Mouse (Mus musculus): Measurements from ENCODE around the gene Tmem126a. TPM values are rescaled to one million over a fixed set of nuclear protein-coding genes. Genes with fewer than 3 reads are reported as not detected.

The Tmem126a gene
- polyA plus RNA-seq (2016; fragmentation: Nextera tagmentation; extraction: Ambion mirVana), result 113 and 119 TPM in 2 replicates

GRCm38 (mm10) chr7:90456845-90457468 is at the start of gene Tmem126a:
Gene Tmem126a (minus strand): TSS chr7:90457229.
- ATAC-seq (ENCODE audit: low FRiP score), result peak; percentile 98
- WGBS, result under 1% methylated on average over 41 of the region's 41 CpGs

DNA sequence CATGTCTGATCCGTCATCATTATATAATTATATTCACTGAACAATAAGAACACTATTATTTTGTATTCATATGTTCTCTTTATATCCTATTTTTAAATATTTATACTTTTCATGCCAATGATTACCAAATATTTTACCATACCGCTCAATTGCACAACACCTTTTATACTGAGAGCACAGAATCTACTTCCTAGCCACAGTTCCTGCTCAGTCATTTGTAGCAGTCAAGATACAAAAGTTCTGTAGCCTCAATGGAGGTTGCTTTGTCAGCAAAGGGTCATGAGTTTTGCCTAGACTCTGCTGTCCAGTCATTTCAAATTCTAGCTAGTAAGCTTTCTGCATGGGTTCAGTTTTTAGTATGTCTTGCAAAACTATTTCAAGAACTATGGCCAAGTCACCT is 25.6 kb upstream of the Tmem126a start:
- Histone ChIP-seq H3K4me1 (no peaks in the 10 kb centered on the region), H3K4me3 (replicated peaks) (no peak overlapping the region), H3K9me3 (no peaks in the 10 kb centered on the region), H3K9ac (no peak overlapping the region), H3K36me3 (replicated peaks) (no peaks in the 10 kb centered on the region), H3K27me3 (no peaks in the 10 kb centered on the region), H3K4me2 (no peak overlapping the region), H3K27ac (no peak overlapping the region)
- WGBS, result 86% methylated on average over 2 of the region's 2 CpGs
- no peak for ATAC-seq (ENCODE audit: low FRiP score)

More at GRCm38 (mm10) chr7:90456845-90457468, at the start of gene Tmem126a:
- Histone ChIP-seq H3K9me3 (no peaks in the 10 kb centered on the region), H3K27ac (peak within 1 kb of the TSS; percentile 91), H3K4me2 (peak within 1 kb of the TSS; percentile 59), H3K4me3 (replicated peaks) (peak within 1 kb of the TSS; percentile 75), H3K4me1 (peaks cover 12% of the 10 kb centered on the region), H3K9ac (peak within 1 kb of the TSS; percentile 70), H3K27me3 (peaks cover 8% of the 10 kb centered on the region; the same call in 1 of the 2 replicates), H3K36me3 (replicated peaks) (peaks cover 21% of the 10 kb centered on the region)

DNA sequence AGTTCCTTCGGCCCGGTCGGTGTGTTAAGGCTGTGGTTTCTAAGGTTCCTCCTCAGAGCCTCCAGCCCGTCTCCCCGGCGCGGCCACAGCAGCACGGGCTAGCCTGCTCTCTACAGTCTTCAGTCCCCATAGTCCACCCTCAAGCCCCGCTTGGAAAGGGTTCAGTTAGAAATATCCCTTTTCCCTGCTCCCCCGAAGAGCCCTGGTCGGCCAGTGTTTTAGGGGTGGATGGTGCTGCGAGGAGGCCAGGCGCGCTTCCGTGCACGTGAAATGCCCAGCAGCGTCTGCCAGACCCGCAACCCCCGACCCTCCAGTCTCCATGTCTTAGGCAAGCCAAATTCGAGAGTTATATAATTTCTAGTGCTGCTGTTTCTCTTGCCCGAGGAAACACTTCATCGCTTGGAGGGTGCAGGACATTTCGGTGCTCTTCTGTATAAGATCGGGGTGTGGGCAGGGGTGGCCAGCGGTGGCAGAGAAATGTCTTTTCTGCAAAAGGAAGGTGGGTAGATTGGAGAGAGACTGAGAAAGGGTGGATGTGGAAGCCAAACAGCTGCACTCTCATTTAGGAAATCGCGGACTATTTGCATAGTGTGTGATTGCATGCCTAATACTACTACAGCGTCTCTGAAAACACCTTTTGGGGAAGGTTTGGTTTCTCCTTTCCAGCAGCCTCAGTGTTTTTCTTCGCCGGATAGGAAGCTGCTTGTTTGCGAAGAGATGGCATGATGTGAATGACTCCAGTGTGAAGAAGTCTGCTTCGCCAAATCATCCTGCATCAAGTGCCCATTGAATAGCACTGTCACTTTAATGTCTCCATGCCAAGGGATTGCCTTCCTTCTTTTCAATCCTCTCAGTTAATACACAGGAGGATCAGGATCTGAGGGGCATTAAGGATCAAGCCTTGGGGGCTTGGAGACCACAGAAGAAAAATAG is 19.6 kb upstream of the Tmem126a start, which contains the start of gene Dlg2:
Gene Dlg2 (plus strand): TSS at position 360 of the 933 bp plus-strand sequence.
- Histone ChIP-seq H3K27me3 (peaks cover 2% of the 10 kb centered on the region; the same call in 1 of the 2 replicates), H3K9me3 (no peaks in the 10 kb centered on the region), H3K36me3 (replicated peaks) (no peaks in the 10 kb centered on the region), H3K4me1 (peaks cover 14% of the 10 kb centered on the region), H3K4me3 (replicated peaks) (peak within 1 kb of the TSS; percentile 53), H3K27ac (peak within 1 kb of the TSS; percentile 31), H3K4me2 (peak within 1 kb of the TSS; percentile 82), H3K9ac (peak within 1 kb of the TSS; percentile 62)
- under 1% methylated on average over 32 of the region's 32 CpGs for WGBS
- ATAC-seq (ENCODE audit: low FRiP score), result no peak; the same call in 1 of the 2 replicates

- Histone ChIP-seq H3K9me3 (no peaks in the 10 kb centered on the region), H3K36me3 (replicated peaks) (no peaks in the 10 kb centered on the region), H3K4me1 (peaks cover 14% of the 10 kb centered on the region), H3K27ac (peak within 1 kb of the TSS; percentile 31), H3K4me2 (peak within 1 kb of the TSS; percentile 82), H3K9ac (peak within 1 kb of the TSS; percentile 62), H3K27me3 (peaks cover 2% of the 10 kb centered on the region; the same call in 1 of the 2 replicates), H3K4me3 (replicated peaks) (peak within 1 kb of the TSS; percentile 53)
- peak; percentile 100 for ATAC-seq (ENCODE audit: low FRiP score)
- under 1% methylated on average over 36 of the region's 36 CpGs for WGBS
These were observed 18.8 kb upstream of the Tmem126a start, which contains the start of gene Tmem126b for GRCm38 (mm10) chr7:90475793-90476312. Gene Tmem126b (minus strand): TSS chr7:90476001.

DNA sequence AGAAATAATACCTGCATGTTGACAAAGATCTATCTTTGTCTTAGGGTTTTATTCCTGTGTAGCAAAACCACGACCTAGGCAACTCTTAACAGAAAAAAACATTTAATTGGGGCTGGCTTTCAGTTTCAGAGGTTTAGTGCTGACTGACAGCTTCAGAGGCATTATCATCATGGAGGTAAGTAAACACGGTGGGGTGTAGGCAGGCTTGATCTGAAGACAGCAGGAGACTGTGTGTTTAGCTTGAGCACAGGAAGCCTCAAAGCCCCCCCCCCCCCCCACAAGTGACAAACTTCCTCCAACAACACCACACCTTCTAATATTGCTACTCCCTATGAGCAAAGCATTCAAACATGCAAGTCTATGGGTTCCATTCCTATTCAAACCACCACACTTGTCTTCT is 16.5 kb upstream of the Tmem126a start:
- Histone ChIP-seq H3K27me3 (peaks cover 2% of the 10 kb centered on the region; the same call in 1 of the 2 replicates), H3K4me1 (peaks cover 14% of the 10 kb centered on the region), H3K36me3 (replicated peaks) (0 out of 2 replicates have a peak, but pooled peaks cover 10% of the 10 kb centered on the region), H3K4me3 (replicated peaks) (no peak overlapping the region), H3K27ac (no peak overlapping the region), H3K4me2 (no peak overlapping the region), H3K9me3 (no peaks in the 10 kb centered on the region), H3K9ac (no peak overlapping the region)
- no peak for ATAC-seq (ENCODE audit: low FRiP score)
- 74% methylated on average over 2 of the region's 2 CpGs for WGBS

DNA sequence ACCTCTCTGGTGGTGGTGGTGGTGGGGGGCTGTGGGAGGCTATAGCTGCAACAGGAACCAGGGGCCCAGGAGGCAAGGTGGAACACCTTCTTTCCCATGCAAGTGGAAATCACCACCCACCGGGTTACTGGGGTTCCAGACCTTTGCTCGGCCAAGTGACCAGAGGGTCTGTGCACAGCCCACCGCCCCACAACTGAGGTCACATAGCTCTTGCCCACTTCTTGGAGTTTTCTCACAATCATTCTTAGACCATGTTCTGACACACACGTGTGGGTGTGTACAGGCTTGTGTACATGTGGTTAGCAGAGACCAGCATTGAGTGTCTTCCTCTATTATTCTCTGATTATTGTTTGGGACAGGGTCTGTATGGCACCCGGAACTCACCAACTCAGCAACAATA is 4.4 kb upstream of the Tmem126a start:
- no peak overlapping the region for H3K4me2 ChIP-seq
- peaks cover 4% of the 10 kb centered on the region; the same call in 1 of the 2 replicates for H3K4me1 ChIP-seq
- WGBS, result 94% methylated on average over 5 of the region's 5 CpGs
- H3K36me3 ChIP-seq (replicated peaks), result no peaks in the 10 kb centered on the region
- no peak overlapping the region for H3K9ac ChIP-seq
- H3K27ac ChIP-seq, result no peak overlapping the region
- no peaks in the 10 kb centered on the region for H3K9me3 ChIP-seq
- peaks cover 8% of the 10 kb centered on the region; the same call in 1 of the 2 replicates for H3K27me3 ChIP-seq
- no peak overlapping the region for H3K4me3 ChIP-seq (replicated peaks)
- no peak for ATAC-seq (ENCODE audit: low FRiP score)

DNA sequence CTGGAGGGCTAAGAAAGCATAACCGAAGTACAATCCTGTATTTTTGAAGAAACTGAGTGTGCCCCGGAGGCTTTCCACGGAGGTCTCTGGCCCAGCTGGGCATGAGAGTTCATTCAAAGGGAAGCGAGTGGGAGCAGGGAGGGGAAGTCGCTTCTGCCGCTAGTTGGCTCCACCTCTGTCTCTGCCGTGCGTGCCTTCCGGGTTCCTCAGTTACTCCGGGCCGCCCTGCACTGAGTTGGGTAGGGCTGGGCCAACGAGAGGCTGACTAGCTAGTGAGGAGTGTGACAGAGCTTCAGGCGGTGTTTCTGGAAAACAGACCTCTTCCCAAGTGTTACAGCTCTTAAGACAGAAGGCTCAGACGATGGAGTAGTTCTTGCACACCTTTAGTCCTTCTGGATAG is 3.9 kb upstream of the Tmem126a start:
- H3K36me3 ChIP-seq (replicated peaks), result no peaks in the 10 kb centered on the region
- ATAC-seq (ENCODE audit: low FRiP score), result no peak
- H3K27me3 ChIP-seq, result peaks cover 8% of the 10 kb centered on the region; the same call in 1 of the 2 replicates
- H3K27ac ChIP-seq, result no peak overlapping the region
- H3K9ac ChIP-seq, result no peak overlapping the region
- peak overlapping the region; percentile 22; the same call in 1 of the 2 replicates for H3K4me2 ChIP-seq
- no peak overlapping the region for H3K4me3 ChIP-seq (replicated peaks)
- peaks cover 9% of the 10 kb centered on the region for H3K4me1 ChIP-seq
- no peaks in the 10 kb centered on the region for H3K9me3 ChIP-seq
- 19% methylated on average over 14 of the region's 14 CpGs for WGBS

DNA sequence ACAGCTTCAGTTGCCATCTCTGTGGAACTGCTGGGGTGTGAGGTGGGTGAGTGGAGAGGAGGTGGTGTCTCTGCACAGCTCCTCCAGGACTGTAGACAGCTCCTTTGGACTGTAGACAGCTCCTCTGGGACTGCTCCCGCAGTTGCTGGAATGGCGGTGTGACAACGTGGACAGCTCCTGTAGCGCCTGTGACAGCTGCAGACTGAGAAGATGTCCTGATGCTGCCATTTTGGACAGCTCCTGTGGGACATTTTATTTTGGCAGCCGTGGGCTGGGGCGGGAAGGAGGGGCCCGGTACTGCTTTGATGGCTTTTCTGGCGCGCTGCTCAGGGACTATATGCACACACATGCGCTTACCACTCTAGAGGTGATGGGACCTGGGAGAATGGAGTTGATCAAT is 3.3 kb upstream of the Tmem126a start:
- Histone ChIP-seq H3K27me3 (peaks cover 8% of the 10 kb centered on the region; the same call in 1 of the 2 replicates), H3K27ac (no peak overlapping the region), H3K9ac (no peak overlapping the region), H3K4me1 (peaks cover 12% of the 10 kb centered on the region), H3K36me3 (replicated peaks) (no peaks in the 10 kb centered on the region), H3K9me3 (no peaks in the 10 kb centered on the region), H3K4me2 (no peak overlapping the region), H3K4me3 (replicated peaks) (no peak overlapping the region)
- 69% methylated on average over 10 of the region's 10 CpGs for WGBS
- ATAC-seq (ENCODE audit: low FRiP score), result no peak

GRCm38 (mm10) chr7:90457517-90457916 is 488 bp upstream of the Tmem126a start:
- H3K4me3 ChIP-seq (replicated peaks), result peak overlapping the region; percentile 75
- WGBS, result 20% methylated on average over 10 of the region's 10 CpGs

DNA sequence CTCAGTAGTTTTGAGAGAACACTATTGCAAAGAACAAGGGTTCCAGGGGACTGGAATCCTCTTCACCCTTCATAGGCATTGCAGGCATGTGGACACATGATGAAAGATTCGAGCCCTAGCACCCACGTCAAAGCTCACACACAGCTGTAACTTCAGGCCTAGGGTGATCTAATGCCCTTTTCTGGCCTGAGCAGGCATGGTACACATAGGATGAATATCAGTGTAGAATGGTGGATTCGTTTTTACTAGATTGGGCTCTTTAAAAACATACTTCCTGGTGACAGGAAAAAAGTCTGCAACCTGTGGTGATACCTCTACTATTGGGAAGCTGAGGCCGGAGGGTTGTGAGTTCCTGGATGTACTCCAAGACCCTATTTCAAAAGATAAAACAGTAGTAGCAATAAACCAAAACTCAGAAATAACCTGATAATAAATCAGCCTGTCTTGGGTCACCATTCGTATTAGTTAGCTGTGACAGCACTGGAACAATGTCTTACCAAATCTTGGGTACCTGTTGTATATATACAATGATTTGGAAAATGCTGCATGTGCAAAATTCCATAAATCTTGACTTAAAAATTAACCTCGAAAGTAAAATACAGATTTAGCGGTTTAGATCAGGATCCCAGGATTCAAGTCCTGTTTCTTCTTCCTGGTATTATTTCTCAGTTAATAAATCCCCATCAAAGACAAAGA is 732 bp downstream of the Tmem126a start:
- peak overlapping the region; percentile 75 for H3K4me3 ChIP-seq (replicated peaks)
- peak overlapping the region; percentile 59 for H3K4me2 ChIP-seq
- no peaks in the 10 kb centered on the region for H3K9me3 ChIP-seq
- ATAC-seq (ENCODE audit: low FRiP score), result no peak
- peaks cover 12% of the 10 kb centered on the region for H3K4me1 ChIP-seq
- peak overlapping the region; percentile 91 for H3K27ac ChIP-seq
- peak overlapping the region; percentile 70 for H3K9ac ChIP-seq
- whole genome bisulfite sequencing, result 35% methylated on average over 7 of the region's 7 CpGs
- peaks cover 8% of the 10 kb centered on the region; the same call in 1 of the 2 replicates for H3K27me3 ChIP-seq
- peaks cover 26% of the 10 kb centered on the region for H3K36me3 ChIP-seq (replicated peaks)

More at GRCm38 (mm10) chr7:90457517-90457916, 488 bp upstream of the Tmem126a start:
- Histone ChIP-seq H3K36me3 (replicated peaks) (peaks cover 17% of the 10 kb centered on the region), H3K9ac (peak overlapping the region; percentile 70), H3K4me2 (peak overlapping the region; percentile 59), H3K4me1 (peaks cover 12% of the 10 kb centered on the region), H3K27me3 (peaks cover 8% of the 10 kb centered on the region; the same call in 1 of the 2 replicates), H3K27ac (peak overlapping the region; percentile 91), H3K9me3 (no peaks in the 10 kb centered on the region)
- peak; percentile 65 for ATAC-seq (ENCODE audit: low FRiP score)

DNA sequence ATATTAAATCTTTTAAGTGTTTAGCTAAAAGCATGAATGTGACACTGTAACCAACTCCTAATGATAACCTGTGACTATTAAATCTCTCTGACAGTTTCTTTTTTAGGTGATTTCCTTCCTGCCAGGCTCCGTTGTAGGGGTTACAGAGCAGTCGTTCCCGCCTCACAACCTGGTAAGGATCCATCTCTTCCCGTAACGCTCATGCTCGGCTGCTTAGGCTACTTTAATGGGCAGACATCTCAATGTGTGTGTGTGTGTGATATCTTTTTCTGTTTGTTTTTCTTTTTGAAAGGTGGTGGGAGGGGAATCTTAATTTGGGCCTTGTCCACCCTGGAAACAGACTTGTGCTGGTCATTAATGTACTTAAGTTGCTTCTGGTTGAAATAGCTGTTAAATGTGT is 12.8 kb downstream of the Tmem126a start:
- H3K4me3 ChIP-seq (replicated peaks), result peak overlapping the region; percentile 91
- no peak overlapping the region for H3K27ac ChIP-seq
- H3K4me1 ChIP-seq, result peaks cover 5% of the 10 kb centered on the region; the same call in 1 of the 2 replicates
- H3K27me3 ChIP-seq, result no peaks in the 10 kb centered on the region; the same call in 1 of the 2 replicates
- no peak for ATAC-seq (ENCODE audit: low FRiP score)
- peak overlapping the region; percentile 99 for H3K9ac ChIP-seq
- H3K36me3 ChIP-seq (replicated peaks), result peaks cover 7% of the 10 kb centered on the region
- 0% methylated on average over 6 of the region's 6 CpGs for WGBS
- H3K9me3 ChIP-seq, result no peaks in the 10 kb centered on the region
- H3K4me2 ChIP-seq, result peak overlapping the region; percentile 81
